Mouse (Mus musculus): ENCODE measurements around the gene Gm49388. TPM values are rescaled to one million over a fixed set of nuclear protein-coding genes. Genes with fewer than 3 reads are reported as not detected.
A peak's percentile ranks its signal among the peaks of the same experiment; 100 is the strongest.
"Not testable (repeated sequence)": the region's sequence is repeated elsewhere in the genome, so short reads cannot be mapped to it uniquely, and the experiment has no call there.

Gm49388 gene
- total RNA-seq, 2 experiments from 2014 or later: 2.4 to 3.0 TPM

GRCm38 (mm10) chr7:127837473-127837872, 52.1 kb downstream of the Gm49388 start:
- DNase-seq (ENCODE audit: low spot score in 2 of 2): no peak

- not testable (repeated sequence) for DNase-seq (ENCODE audit: low spot score in 2 of 2)
Observed at GRCm38 (mm10) chr7:127837878-127838277, 52.5 kb downstream of the Gm49388 start.

- not testable (repeated sequence) for DNase-seq (ENCODE audit: low spot score in 2 of 2)
Observed at GRCm38 (mm10) chr7:127840031-127840430, 54.6 kb downstream of the Gm49388 start.

- DNase-seq (ENCODE audit: low spot score in 2 of 2): peak; percentile 47 to 57
Observed at GRCm38 (mm10) chr7:127840886-127841285, 55.5 kb downstream of the Gm49388 start.

GRCm38 (mm10) chr7:127841340-127842000, 56.1 kb downstream of the Gm49388 start:
- DNase-seq (ENCODE audit: low spot score in 2 of 2): peak; percentile 89 to 91

- DNase-seq (ENCODE audit: low spot score in 2 of 2): peak; percentile 68 to 70
Observed at GRCm38 (mm10) chr7:127842001-127842718, 56.8 kb downstream of the Gm49388 start.

GRCm38 (mm10) chr7:127849973-127850875, 64.8 kb downstream of the Gm49388 start:
- no peak for DNase-seq (ENCODE audit: low spot score in 2 of 2)

- no peak for DNase-seq (ENCODE audit: low spot score in 2 of 2)
Observed at GRCm38 (mm10) chr7:127850906-127851305, 65.5 kb downstream of the Gm49388 start.

Other genes with a start within 250 kb of the Gm49388 start
- gene Tmem265, start 224.2 kb upstream of the Gm49388 start, total RNA-seq (2021): not detected
- 10 to 100 TPM; 37.1 to 38.0 TPM for gene Phkg2, start 212.3 kb upstream of the Gm49388 start, total RNA-seq (2021)
- gene Ccdc189, start 197.0 kb upstream of the Gm49388 start, total RNA-seq (2021): 1 to 10 TPM; 8.4 to 8.5 TPM
- 10 to 100 TPM; 54.1 to 64.1 TPM for gene Rnf40, start 196.8 kb upstream of the Gm49388 start, total RNA-seq (2021)
- 10 to 100 TPM; 16.4 to 16.5 TPM for gene Zfp629, start 169.8 kb upstream of the Gm49388 start, total RNA-seq (2021)
- gene Bcl7c, start 76.7 kb upstream of the Gm49388 start, total RNA-seq (2021): 10 to 100 TPM; 53.4 to 88.2 TPM
- 1 to 10 TPM; 3.3 to 4.8 TPM for gene Ctf1, start 72.9 kb upstream of the Gm49388 start, total RNA-seq (2021)
- gene Ctf2, start 53.4 kb upstream of the Gm49388 start, total RNA-seq (2021): not detected
- 10 to 100 TPM; 10.7 to 14.4 TPM for gene Fbxl19, start 41.1 kb upstream of the Gm49388 start, total RNA-seq (2021)
- 10 to 100 TPM; 28.5 to 30.7 TPM for gene Orai3, start 15.8 kb upstream of the Gm49388 start, total RNA-seq (2021)
- gene Setd1a, start 8.9 kb upstream of the Gm49388 start, total RNA-seq (2021): 10 to 100 TPM; 30.3 to 40.4 TPM
- gene Hsd3b7, start 15.0 kb downstream of the Gm49388 start, total RNA-seq (2021): 10 to 100 TPM; 31.5 to 40.4 TPM
- 100 to 1,000 TPM in 1 of 2 experiments, 10 to 100 TPM in 1; 99.2 to 104 TPM for gene Stx4a, start 38.7 kb downstream of the Gm49388 start, total RNA-seq (2021)
- 1 to 10 TPM; 4.2 to 5.6 TPM for gene Stx1b, start 38.9 kb downstream of the Gm49388 start, total RNA-seq (2021)
- gene Zfp646, start 90.6 kb downstream of the Gm49388 start, total RNA-seq (2021): 10 to 100 TPM; 31.1 to 36.6 TPM
- 1 to 10 TPM; 8.3 to 9.5 TPM for gene Zfp668, start 91.2 kb downstream of the Gm49388 start, total RNA-seq (2021)
- gene Prss53, start 105.4 kb downstream of the Gm49388 start, total RNA-seq (2021): 1 to 10 TPM; 1.2 to 1.9 TPM
- not detected for gene Gm21974, start 109.8 kb downstream of the Gm49388 start, total RNA-seq (2021)
- gene Vkorc1, start 110.0 kb downstream of the Gm49388 start, total RNA-seq (2021): 10 to 100 TPM; 67.2 to 67.4 TPM
- gene Bckdk, start 118.5 kb downstream of the Gm49388 start, total RNA-seq (2021): 100 to 1,000 TPM in 1 of 2 experiments, 10 to 100 TPM in 1; 97.1 to 109 TPM
- gene Kat8, start 126.9 kb downstream of the Gm49388 start, total RNA-seq (2021): 10 to 100 TPM; 27.1 to 30.2 TPM
- under 1 TPM in 1 of 2 experiments, not detected in 1; 0.23 TPM for gene Prss8, start 144.5 kb downstream of the Gm49388 start, total RNA-seq (2021)
- gene Prss36, start 161.1 kb downstream of the Gm49388 start, total RNA-seq (2021): 10 to 100 TPM in 1 of 2 experiments, 1 to 10 TPM in 1; 6.2 to 11.4 TPM
- gene Fus, start 181.8 kb downstream of the Gm49388 start, total RNA-seq (2021): 100 to 1,000 TPM; 150 to 153 TPM
- gene Pycard, start 208.3 kb downstream of the Gm49388 start, total RNA-seq (2021): 1 to 10 TPM in 1 of 2 experiments, under 1 TPM in 1; 0.83 to 3.7 TPM
- gene Trim72, start 218.3 kb downstream of the Gm49388 start, total RNA-seq (2021): under 1 TPM in 1 of 2 experiments, not detected in 1; 0.29 TPM

Measured in adrenal gland, adult 18-20 months (tissue).